ENCODE assay signal across 12 mouse cellular contexts in the genomic region with DNA sequence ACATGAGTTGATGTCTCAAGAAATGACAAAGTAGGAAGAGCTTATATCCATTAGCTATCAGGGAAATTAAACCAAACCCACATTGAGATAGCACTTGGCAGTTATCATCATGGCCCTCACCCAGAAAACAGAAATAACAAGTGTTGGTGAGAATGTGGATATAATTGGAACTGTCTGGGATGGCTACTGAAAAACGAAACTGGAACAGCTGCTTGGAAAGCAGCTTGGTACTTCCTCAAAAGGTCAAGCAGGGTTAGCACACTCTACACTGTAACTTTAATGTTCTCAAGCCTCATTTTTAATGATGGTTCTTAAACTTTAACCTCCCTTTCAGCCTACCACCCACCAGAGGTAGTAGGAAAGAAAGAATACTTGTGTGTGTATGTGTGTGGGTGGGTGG.
DNase-seq lines count a peak whose midpoint lies in the region.
"Had no signal": no experiment of that assay in that cellular context is flagged by ENCODE, and none has a peak within 500 bp of the region (broad histone marks: within the 10 kb centered on the region; RNA-seq: fewer than 3 reads in every experiment).

No protein-coding gene starts in this region.

- peak; percentile 50 for DNase-seq in gastrocnemius, adult 18-20 months (ENCODE audit: low spot score)
- no peak for DNase-seq in gastrocnemius, postnatal 36 days
- DNase-seq in heart, postnatal 10 days: peak; percentile 12 to 15
- DNase-seq in heart, postnatal 4 days: no peak
- DNase-seq in brain, adult 2 months (ENCODE audit: low read depth, low spot score): peak; percentile 19
- DNase-seq in skeletal muscle tissue, adult 2 months (ENCODE audit: low read depth, low spot score): peak; percentile 52
- DNase-seq in kidney, postnatal 4 days: no peak
- DNase-seq in right cerebral cortex, postnatal 25 days: no peak
- DNase-seq: adrenal gland, postnatal 10 days; cerebellum, adult 9-11 months; liver, embryonic 13.5 days; thymus, postnatal 14 days had no signal

- intact Hi-C loops in gastrocnemius, postnatal 36 days (cut with DNase I): no loop called here
- intact Hi-C loops in heart, postnatal 10 days (cut with DNase I): no loop called here

Comparison
In these comparisons a context has a peak if more than half of its experiments do, and no peak if none do; other contexts are left out.
1. DNase-seq: peak in gastrocnemius, adult 18-20 months (single experiment), heart, postnatal 10 days (2 of 2), brain, adult 2 months (single experiment) and skeletal muscle tissue, adult 2 months (single experiment); none in gastrocnemius, postnatal 36 days (0 of 2), heart, postnatal 4 days (single experiment), kidney, postnatal 4 days (0 of 2) and right cerebral cortex, postnatal 25 days (single experiment).